Mouse (Mus musculus) forebrain, embryonic 13.5 days (tissue): ENCODE data around the gene Col8a2. TPM values are rescaled to one million over a fixed set of nuclear protein-coding genes. Genes with fewer than 3 reads are reported as not detected.

Source experiments
- polyA plus RNA-seq: library from polyadenylated mRNA; unstranded; fragments of >200 nt; fragmentation: Nextera tagmentation; extraction: Ambion mirVana; gene quantifications from 2 replicates; pipeline ENCODE4 v1.2.1, GENCODE M21; 2015

The Col8a2 gene
- polyA plus RNA-seq, 1 experiment from 2014 or later, result 0.96 TPM

Other genes with a start within 250 kb of the Col8a2 start
- gene Mrps15, start 239.9 kb upstream of the Col8a2 start, polyA plus RNA-seq, result 122 and 125 TPM in 2 replicates
- gene Oscp1, start 228.2 kb upstream of the Col8a2 start, polyA plus RNA-seq, result 27.8 and 37.7 TPM in 2 replicates
- gene Lsm10, start 190.2 kb upstream of the Col8a2 start, polyA plus RNA-seq, result 55.9 and 56.0 TPM in 2 replicates
- 34.2 and 36.1 TPM in 2 replicates for gene Stk40, start 182.8 kb upstream of the Col8a2 start, polyA plus RNA-seq
- gene Eva1b, start 139.0 kb upstream of the Col8a2 start, polyA plus RNA-seq, result 7.9 and 8.1 TPM in 2 replicates
- gene Sh3d21, start 123.3 kb upstream of the Col8a2 start, polyA plus RNA-seq, result 0.39 and 0.41 TPM in 2 replicates
- 194 and 202 TPM in 2 replicates for gene Thrap3, start 84.0 kb upstream of the Col8a2 start, polyA plus RNA-seq
- gene Map7d1, start 30.4 kb upstream of the Col8a2 start, polyA plus RNA-seq, result 53.5 and 58.2 TPM in 2 replicates
- 141 and 143 TPM in 2 replicates for gene Trappc3, start 24.5 kb upstream of the Col8a2 start, polyA plus RNA-seq
- gene Adprhl2, start 34.9 kb downstream of the Col8a2 start, polyA plus RNA-seq, result 70.9 and 81.6 TPM in 2 replicates
- 10.0 and 11.2 TPM in 2 replicates for gene Tekt2, start 38.9 kb downstream of the Col8a2 start, polyA plus RNA-seq
- gene Ago3, start 142.8 kb downstream of the Col8a2 start, polyA plus RNA-seq, result 17.2 and 17.6 TPM in 2 replicates
- gene Ago1, start 181.8 kb downstream of the Col8a2 start, polyA plus RNA-seq, result 18.5 and 21.9 TPM in 2 replicates
- gene Ago4, start 246.7 kb downstream of the Col8a2 start, polyA plus RNA-seq, result 5.8 and 6.4 TPM in 2 replicates